Mouse (Mus musculus): Measurements from ENCODE around the gene Mycbp.

DNA sequence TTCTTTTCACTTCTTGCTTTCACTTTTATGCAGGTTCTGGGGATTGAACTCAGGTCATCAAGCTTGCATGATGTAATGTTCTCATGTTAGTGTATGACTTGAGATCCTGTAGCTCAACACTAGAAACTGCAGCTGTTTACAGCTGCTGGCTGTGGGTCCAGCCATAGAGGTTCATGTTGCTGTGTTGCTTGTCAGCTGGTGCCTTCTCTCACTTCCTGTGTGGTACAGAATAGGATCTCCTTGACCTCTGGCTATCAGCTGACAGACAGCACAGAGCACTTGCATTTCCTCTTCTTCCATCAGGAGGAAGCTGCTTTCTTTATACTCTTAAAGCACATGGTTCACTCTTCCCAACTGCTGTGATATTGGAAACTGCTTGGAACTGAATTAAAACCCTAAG lies 23.3 kb downstream of the Mycbp start:
- no peak for TF ChIP-seq CTCF (conservative IDR thresholded peaks at IDR 0.05; ENCODE audit: low read length)
- no peak for TF ChIP-seq NANOG (IDR thresholded peaks at IDR 0.05; ENCODE audit: borderline replicate concordance, low read length)
- TF ChIP-seq POU5F1 (IDR thresholded peaks at IDR 0.05; ENCODE audit: borderline replicate concordance, low read length) = no peak

Measured in E14TG2a.4 (cell line).